Mouse (Mus musculus) liver, postnatal 0 days (tissue): ENCODE results near the gene Yif1a. TPM values are rescaled to one million over a fixed set of nuclear protein-coding genes. Genes with fewer than 3 reads are reported as not detected.
"Not testable (repeated sequence)": the region's sequence is repeated elsewhere in the genome, so short reads cannot be mapped to it uniquely, and the experiment has no call there.

Experiments used
- ATAC-seq: fragments of 200-750 bp; cut with Nextera tagmentation; 2 replicates; pipeline ENCODE4 v1.8.0; 2017; ENCODE audit warnings: mild to moderate bottlenecking, moderate library complexity
- DNase-seq: peaks from one replicate; pipeline ENCODE4 v3.0.0-alpha.2; 2016
- H3K27ac ChIP-seq: fragments of 300-500 bp; sonication (generic); 2 replicates; pipeline ENCODE4 v1.5.1; 2014; ENCODE audit warnings: antibody characterized with exemption, moderate library complexity, mild to moderate bottlenecking, low read depth
- H3K27me3 ChIP-seq: fragments of 300-500 bp; sonication (generic); 2 replicates; pipeline ENCODE4 v1.6.1; 2014; ENCODE audit warnings: low read length, control low read depth, mixed read lengths; ENCODE audit not compliant: insufficient read depth
- H3K36me3 ChIP-seq: fragments of 300-500 bp; sonication (generic); replicated peaks from 2 replicates; pipeline ENCODE4 v1.6.1; 2014; ENCODE audit warnings: mild to moderate bottlenecking, control low read depth, low read length, moderate library complexity, mixed read lengths; ENCODE audit not compliant: insufficient read depth
- H3K4me1 ChIP-seq: fragments of 300-500 bp; sonication (generic); 2 replicates; pipeline ENCODE4 v1.6.1; 2014; ENCODE audit warnings: antibody characterized with exemption, mild to moderate bottlenecking, control low read depth; ENCODE audit not compliant: insufficient read depth
- H3K4me2 ChIP-seq: fragments of 300-500 bp; sonication (generic); 2 replicates; pipeline ENCODE4 v1.6.1; 2014; ENCODE audit warnings: low read depth, mild to moderate bottlenecking, low read length, moderate library complexity, mixed read lengths
- H3K4me3 ChIP-seq: fragments of 300-500 bp; sonication (generic); 2 replicates; pipeline ENCODE4 v1.5.1; 2014; ENCODE audit warnings: low read depth, low read length
- H3K9ac ChIP-seq: fragments of 300-500 bp; sonication (generic); replicated peaks from 2 replicates; pipeline ENCODE4 v1.6.1; 2014; ENCODE audit warnings: mild to moderate bottlenecking, moderate library complexity
- H3K9me3 ChIP-seq: fragments of 300-500 bp; sonication (generic); 2 replicates; pipeline ENCODE4 v1.6.1; 2016; ENCODE audit warnings: mild to moderate bottlenecking, control low read depth, low read length, mixed read lengths
- CTCF ChIP-seq: sonication (generic); IDR thresholded peaks from 2 replicates; pipeline ENCODE4 v1.5.1; 2016; ENCODE audit warnings: antibody characterized with exemption, low read depth
- EP300 ChIP-seq: IDR thresholded peaks from 2 replicates; pipeline ENCODE4 v1.6.1; 2016; ENCODE audit warnings: antibody characterized with exemption, low read depth, mild to moderate bottlenecking
- WGBS: fragments of 180-500 bp; shearing (Covaris S2); extraction: QIAGEN DNeasy Blood & Tissue Kit; methylation state at CpG from one replicate; pipeline ENCODE4 v1.1.7; 2014; ENCODE audit not compliant: insufficient replicate concordance; 5-methylcytosine and 5-hydroxymethylcytosine counted together
- polyA plus RNA-seq: library from polyadenylated mRNA; unstranded; fragments of >200 nt; fragmentation: Nextera tagmentation; extraction: Ambion mirVana; gene quantifications from 2 replicates; pipeline ENCODE4 v1.2.1, GENCODE M21; 2015

Gene Yif1a
- polyA plus RNA-seq, 1 experiment from 2014 or later: 84.0 TPM

- peaks cover 69% of the 10 kb centered on the region for H3K27me3 ChIP-seq
- H3K9ac ChIP-seq: no peak overlapping the region
- no peak overlapping the region for H3K27ac ChIP-seq
- no peak for DNase-seq
- H3K4me2 ChIP-seq: no peak overlapping the region
- H3K9me3 ChIP-seq: no peaks in the 10 kb centered on the region
- H3K4me3 ChIP-seq: no peak overlapping the region
- ATAC-seq: no peak
- peaks cover 12% of the 10 kb centered on the region for H3K4me1 ChIP-seq
- no peak for TF ChIP-seq EP300
- no peak for TF ChIP-seq CTCF
- H3K36me3 ChIP-seq: no peaks in the 10 kb centered on the region
- WGBS: 63% methylated on average over 24 of the region's 24 CpGs
Observed at GRCm38 (mm10) chr19:5082596-5082995, 5.7 kb upstream of the Yif1a start.

DNA sequence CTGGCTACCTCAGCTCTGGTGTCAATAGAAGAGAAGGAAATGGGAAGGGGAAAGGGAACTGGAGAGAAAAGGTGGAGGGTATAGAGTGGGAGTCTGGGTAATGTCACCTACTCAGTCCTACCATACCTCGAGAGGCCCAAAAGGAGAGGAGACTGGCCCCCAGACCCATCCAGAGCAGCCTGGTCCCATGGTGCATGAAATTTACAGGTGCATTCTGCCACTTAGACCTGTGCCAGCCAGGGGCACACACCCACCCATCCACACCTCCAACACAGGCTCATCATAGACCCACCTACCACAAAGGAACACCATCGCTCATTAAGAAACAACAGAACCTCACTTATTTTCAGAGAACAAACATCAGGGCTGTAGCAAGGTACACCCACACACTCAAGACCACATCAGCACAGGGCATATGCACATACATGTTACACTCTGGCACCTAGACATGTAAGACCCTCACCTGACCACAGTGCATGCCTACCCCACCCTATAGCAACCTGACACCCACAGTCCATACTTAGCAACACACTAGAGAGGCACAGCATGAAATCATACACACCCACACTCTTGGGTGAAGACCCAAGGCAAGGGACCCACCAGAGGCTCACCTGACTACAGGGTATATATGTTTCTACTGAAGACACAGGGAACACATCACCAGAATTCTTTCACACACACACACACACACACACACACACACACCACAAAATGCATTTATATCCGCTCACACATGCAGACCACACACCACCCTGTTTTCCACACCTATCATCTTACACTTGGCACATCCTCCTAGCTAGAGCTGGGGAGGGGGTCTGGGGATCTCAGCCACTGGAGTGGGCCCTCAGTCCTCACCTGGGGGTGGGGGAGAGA lies 4.1 kb upstream of the Yif1a start:
- H3K4me1 ChIP-seq: peaks cover 22% of the 10 kb centered on the region
- H3K36me3 ChIP-seq: no peaks in the 10 kb centered on the region
- no peak overlapping the region for H3K9ac ChIP-seq
- no peak for TF ChIP-seq CTCF
- no peak for TF ChIP-seq EP300
- H3K27me3 ChIP-seq: peaks cover 65% of the 10 kb centered on the region
- ATAC-seq (no peak), DNase-seq (no peak)
- H3K4me3 ChIP-seq: peak overlapping the region; percentile 56; the same call in 1 of the 2 replicates
- no peak overlapping the region for H3K27ac ChIP-seq
- no peaks in the 10 kb centered on the region for H3K9me3 ChIP-seq
- 57% methylated on average over 3 of the region's 3 CpGs for WGBS
- H3K4me2 ChIP-seq: no peak overlapping the region; the same call in 1 of the 2 replicates

- no peak overlapping the region for H3K27ac ChIP-seq
- H3K4me2 ChIP-seq: peak overlapping the region; percentile 91
- no peaks in the 10 kb centered on the region for H3K36me3 ChIP-seq
- H3K9me3 ChIP-seq: no peaks in the 10 kb centered on the region
- no peak for TF ChIP-seq CTCF
- TF ChIP-seq EP300: no peak
- H3K27me3 ChIP-seq: peaks cover 61% of the 10 kb centered on the region
- peaks cover 25% of the 10 kb centered on the region for H3K4me1 ChIP-seq
- no peak for DNase-seq
- WGBS: 5% methylated on average over 12 of the region's 15 CpGs
- H3K4me3 ChIP-seq: peak overlapping the region; percentile 56
- no peak for ATAC-seq
- H3K9ac ChIP-seq: no peak overlapping the region
Observed at GRCm38 (mm10) chr19:5084834-5085144, 3.5 kb upstream of the Yif1a start.

GRCm38 (mm10) chr19:5085145-5085863 lies 3.0 kb upstream of the Yif1a start, which contains the start of gene Tmem151a:
TSS of gene Tmem151a (minus strand) at chr19:5085531.
- H3K27me3 ChIP-seq: peaks cover 58% of the 10 kb centered on the region
- ATAC-seq (no peak), DNase-seq (peak; percentile 59)
- no peaks in the 10 kb centered on the region for H3K36me3 ChIP-seq
- H3K9ac ChIP-seq: no peak within 1 kb of the TSS; the same call in 1 of the 2 replicates
- peak within 1 kb of the TSS; percentile 56 for H3K4me3 ChIP-seq
- WGBS: 2% methylated on average over 61 of the region's 69 CpGs
- TF ChIP-seq CTCF: no peak
- no peak for TF ChIP-seq EP300
- H3K4me1 ChIP-seq: peaks cover 25% of the 10 kb centered on the region
- peak within 1 kb of the TSS; percentile 91 for H3K4me2 ChIP-seq
- no peak within 1 kb of the TSS for H3K27ac ChIP-seq
- H3K9me3 ChIP-seq: no peaks in the 10 kb centered on the region

DNA sequence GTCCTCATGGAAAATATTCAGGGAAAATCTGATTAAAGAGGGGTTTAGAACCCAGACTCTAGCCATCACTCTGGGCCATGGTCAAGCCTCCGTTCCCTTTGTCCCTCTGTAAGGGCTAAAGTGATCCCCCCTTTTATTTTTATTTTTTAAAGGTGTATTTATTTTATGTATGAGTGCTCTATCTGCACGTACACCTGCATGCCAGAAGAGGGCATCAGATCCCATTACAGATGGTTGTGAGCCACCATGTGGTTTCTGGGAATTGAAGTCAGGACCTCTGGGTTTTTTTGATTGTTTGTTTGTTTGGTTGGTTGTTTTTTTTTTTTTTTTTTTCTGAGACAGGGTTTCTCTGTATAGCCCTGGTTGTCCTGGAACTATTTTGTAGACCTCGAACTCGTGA lies 1.8 kb upstream of the Yif1a start:
- 54% methylated on average over 4 of the region's 4 CpGs for WGBS
- H3K9ac ChIP-seq, H3K9me3 ChIP-seq, ATAC-seq, H3K36me3 ChIP-seq, H3K4me2 ChIP-seq, H3K4me3 ChIP-seq, H3K27ac ChIP-seq, DNase-seq: not testable (repeated sequence)
- Histone ChIP-seq H3K27me3 (peaks cover 48% of the 10 kb centered on the region), H3K4me1 (peaks cover 25% of the 10 kb centered on the region)
- peak; percentile 36; the same call in 1 of the 2 replicates for TF ChIP-seq CTCF

GRCm38 (mm10) chr19:5089324-5089723 lies 986 bp downstream of the Yif1a start:
- no peak for TF ChIP-seq CTCF
- TF ChIP-seq EP300: no peak
- 81% methylated on average over 4 of the region's 4 CpGs for WGBS
- no peak overlapping the region for H3K27ac ChIP-seq

More at GRCm38 (mm10) chr19:5089324-5089723, 986 bp downstream of the Yif1a start:
- Histone ChIP-seq H3K4me2 (peak overlapping the region; percentile 97), H3K9me3 (no peaks in the 10 kb centered on the region), H3K4me1 (peaks cover 25% of the 10 kb centered on the region), H3K4me3 (peak overlapping the region; percentile 85), H3K9ac (peak overlapping the region; percentile 79; the same call in 1 of the 2 replicates), H3K36me3 (peaks cover 8% of the 10 kb centered on the region), H3K27me3 (peaks cover 20% of the 10 kb centered on the region)
- DNase-seq (no peak), ATAC-seq (no peak)
